Mouse (Mus musculus): Measurements from ENCODE around the gene Phlpp1.

DNA sequence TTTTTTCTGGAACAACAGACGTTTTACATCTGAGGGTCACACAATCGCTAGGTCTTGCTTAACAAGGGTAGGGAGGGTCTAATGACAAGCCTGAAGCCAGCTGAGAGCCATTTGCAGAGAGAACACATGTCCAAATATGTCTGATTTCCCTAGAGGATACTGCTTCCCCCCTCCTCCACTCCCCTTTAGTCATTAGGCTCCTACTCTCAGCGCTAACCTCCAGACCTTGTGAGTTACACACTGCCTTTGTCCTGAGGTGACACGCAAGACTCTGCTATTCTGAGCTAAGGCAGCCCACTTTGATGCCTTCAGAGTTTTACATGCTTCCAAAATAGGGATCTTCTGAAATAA, 39.2 kb upstream of the Phlpp1 start:
- TF ChIP-seq POLR2A (IDR thresholded peaks at IDR 0.05; ENCODE audit: borderline replicate concordance, extremely low read depth, low read depth, low read length) (no peak), CTCF (IDR thresholded peaks at IDR 0.05; ENCODE audit: insufficient read depth, low read length) (no peak)

Data from lung, adult 2 months (tissue).